Mouse (Mus musculus) bone marrow macrophage, adult 2 months (primary cell): ENCODE data around the gene Riox2. TPM values are rescaled to one million over a fixed set of nuclear protein-coding genes. Genes with fewer than 3 reads are reported as not detected.
A peak's percentile ranks its signal among the peaks of the same experiment; 100 is the strongest.

ENCODE experiments used
- H3K27ac ChIP-seq: 2 replicates; pipeline ENCODE4 v1.5.1; 2012; ENCODE audit warnings: low read depth, low read length; ENCODE audit not compliant: insufficient read depth
- H3K4me1 ChIP-seq: 2 replicates; pipeline ENCODE4 v1.6.1; 2012; ENCODE audit warnings: low read length; ENCODE audit not compliant: control insufficient read depth, insufficient read depth
- H3K4me3 ChIP-seq: 2 replicates; pipeline ENCODE4 v1.5.1; 2012; ENCODE audit warnings: mild to moderate bottlenecking, low read length, moderate library complexity; ENCODE audit not compliant: insufficient read depth
- CTCF ChIP-seq: IDR thresholded peaks from 2 replicates; pipeline ENCODE4 v1.5.1; 2012; ENCODE audit warnings: low read depth, mild to moderate bottlenecking, low read length, moderate library complexity
- POLR2A ChIP-seq: IDR thresholded peaks from 2 replicates; pipeline ENCODE4 v1.6.1; 2012; ENCODE audit warnings: mild to moderate bottlenecking, low read depth, low read length, borderline replicate concordance
- polyA plus RNA-seq: library from polyadenylated mRNA; stranded (reverse); fragments of >200 nt; gene quantifications from 2 replicates; pipeline ENCODE4 v1.2.4, GENCODE M21; 2012; ENCODE audit not compliant: missing spikeins, insufficient read depth, insufficient read length

Gene Riox2
- polyA plus RNA-seq, 1 experiment = 17.1 TPM

DNA sequence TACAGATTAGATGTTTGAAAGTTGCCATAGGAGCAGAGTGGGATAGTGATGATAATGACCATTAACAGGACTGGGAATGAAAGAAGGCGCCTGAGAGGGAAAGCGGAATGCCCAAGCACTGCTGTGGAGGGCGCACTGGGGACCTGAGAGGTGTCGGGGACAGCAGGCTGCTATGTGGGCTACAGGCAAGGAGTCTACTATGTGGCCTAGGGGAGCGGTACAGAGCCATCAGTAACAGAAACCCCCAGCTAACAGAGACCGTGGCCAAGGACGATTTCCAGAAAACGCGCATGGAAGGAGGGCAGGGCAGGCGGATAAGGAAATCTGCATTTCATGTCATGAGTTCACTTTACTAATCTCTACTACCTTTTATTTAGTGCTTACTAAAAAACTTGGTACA, 45.4 kb downstream of the Riox2 start:
- peak overlapping the region; percentile 98 for H3K27ac ChIP-seq
- H3K4me3 ChIP-seq = peak overlapping the region; percentile 60
- TF ChIP-seq POLR2A (no peak), CTCF (no peak)
- peaks cover 19% of the 10 kb centered on the region for H3K4me1 ChIP-seq

DNA sequence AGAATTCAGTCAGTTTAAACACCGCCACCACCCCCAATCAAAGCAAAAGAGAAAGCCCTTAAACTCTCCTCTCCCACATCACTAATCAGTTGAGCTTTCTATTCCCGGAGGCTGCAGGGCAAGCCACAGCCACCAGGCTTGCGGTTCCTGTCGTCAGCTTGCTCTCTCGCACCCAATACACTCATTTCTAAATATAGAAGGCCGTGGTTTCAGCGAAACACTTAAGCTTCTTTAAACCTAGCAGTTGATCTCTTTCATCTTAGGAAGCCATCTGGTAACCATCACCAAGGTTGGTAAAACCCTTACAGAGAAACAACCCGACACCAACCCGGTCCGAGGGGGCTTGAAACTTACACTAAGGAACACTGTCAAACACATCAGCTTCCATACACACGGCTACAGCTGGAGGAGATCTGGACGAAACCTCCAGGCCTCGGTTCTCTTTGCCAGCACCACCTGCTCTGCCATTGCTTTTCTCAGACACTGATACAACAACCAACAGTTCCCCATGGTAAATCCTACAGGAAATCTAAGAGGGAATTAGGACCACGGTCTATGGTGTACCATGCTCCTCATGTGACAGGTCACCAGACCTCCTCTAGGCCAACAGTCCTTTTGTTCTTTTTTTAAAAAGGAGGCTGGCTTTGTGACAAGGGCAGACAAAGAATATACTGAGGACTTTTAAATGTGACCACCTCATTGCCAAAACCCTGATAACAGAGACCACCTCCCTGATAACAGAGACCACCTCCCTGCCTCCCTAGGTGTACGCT, 46.1 kb downstream of the Riox2 start:
- H3K4me1 ChIP-seq = peaks cover 19% of the 10 kb centered on the region
- peak overlapping the region; percentile 98 for H3K27ac ChIP-seq
- TF ChIP-seq POLR2A (no peak), CTCF (no peak)
- peak overlapping the region; percentile 60 for H3K4me3 ChIP-seq

- H3K27ac ChIP-seq = peak overlapping the region; percentile 60
- peak overlapping the region; percentile 22 for H3K4me3 ChIP-seq
- TF ChIP-seq POLR2A (no peak), CTCF (no peak)
- peaks cover 18% of the 10 kb centered on the region for H3K4me1 ChIP-seq
These were observed 50.3 kb downstream of the Riox2 start for GRCm38 (mm10) chr16:59521752-59522423.

DNA sequence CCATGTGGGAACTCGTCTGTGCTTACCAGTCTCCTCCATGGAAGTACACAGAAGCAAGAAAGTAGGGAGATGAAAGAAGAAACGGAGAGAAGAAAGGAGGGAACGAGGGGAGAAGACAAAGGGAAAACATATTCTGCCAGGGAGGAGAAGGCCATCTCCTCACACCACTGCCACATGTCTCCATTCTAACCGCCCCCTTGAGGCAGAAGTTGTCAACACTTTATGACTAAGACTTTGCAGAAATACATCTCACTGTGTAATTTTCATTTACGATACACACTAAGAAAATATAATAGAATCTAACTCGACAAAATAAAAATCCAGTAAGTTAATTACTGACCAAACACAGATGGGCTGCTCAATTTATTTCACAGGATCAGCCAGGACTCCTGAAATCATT, 55.4 kb downstream of the Riox2 start:
- H3K4me3 ChIP-seq = no peak overlapping the region

GRCm38 (mm10) chr16:59529570-59529969, 58.0 kb downstream of the Riox2 start:
- Histone ChIP-seq H3K4me3 (no peak overlapping the region), H3K27ac (no peak overlapping the region), H3K4me1 (0 out of 2 replicates have a peak, but pooled peaks cover 4% of the 10 kb centered on the region)
- no peak for TF ChIP-seq POLR2A
- no peak for TF ChIP-seq CTCF

More for the DNA sequence above, 55.4 kb downstream of the Riox2 start:
- H3K4me1 ChIP-seq = peaks cover 2% of the 10 kb centered on the region; the same call in 1 of the 2 replicates
- TF ChIP-seq CTCF (no peak), POLR2A (no peak)
- no peak overlapping the region for H3K27ac ChIP-seq

DNA sequence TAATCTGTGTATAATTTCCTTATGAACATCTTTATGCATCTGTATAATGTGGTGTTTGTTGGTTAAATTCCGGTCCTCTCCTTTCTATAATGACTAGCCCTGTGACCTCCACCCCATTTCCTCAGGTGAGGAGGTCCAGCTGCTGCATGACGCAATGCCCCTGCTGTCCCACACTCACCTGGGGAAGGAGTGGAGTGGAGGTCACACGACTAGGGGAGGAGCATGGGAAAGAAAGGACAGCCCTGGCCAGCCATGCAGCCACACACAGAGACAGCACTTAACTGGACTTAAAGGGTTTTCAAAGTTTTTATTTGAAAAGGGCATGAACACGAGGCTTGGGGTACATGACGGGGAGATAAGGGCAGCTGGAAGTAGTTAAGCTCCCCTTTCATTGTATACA, 59.7 kb downstream of the Riox2 start:
- Histone ChIP-seq H3K4me3 (no peak overlapping the region), H3K27ac (no peak overlapping the region), H3K4me1 (0 out of 2 replicates have a peak, but pooled peaks cover 4% of the 10 kb centered on the region)
- TF ChIP-seq POLR2A (no peak), CTCF (no peak)

GRCm38 (mm10) chr16:59532561-59532960, 61.0 kb downstream of the Riox2 start:
- Histone ChIP-seq H3K4me3 (no peak overlapping the region), H3K4me1 (0 out of 2 replicates have a peak, but pooled peaks cover 4% of the 10 kb centered on the region), H3K27ac (no peak overlapping the region)
- TF ChIP-seq POLR2A = no peak

GRCm38 (mm10) chr16:59534349-59534748, 62.8 kb downstream of the Riox2 start:
- Histone ChIP-seq H3K4me3 (no peak overlapping the region), H3K27ac (no peak overlapping the region), H3K4me1 (0 out of 2 replicates have a peak, but pooled peaks cover 4% of the 10 kb centered on the region)
- TF ChIP-seq CTCF = no peak
- no peak for TF ChIP-seq POLR2A

DNA sequence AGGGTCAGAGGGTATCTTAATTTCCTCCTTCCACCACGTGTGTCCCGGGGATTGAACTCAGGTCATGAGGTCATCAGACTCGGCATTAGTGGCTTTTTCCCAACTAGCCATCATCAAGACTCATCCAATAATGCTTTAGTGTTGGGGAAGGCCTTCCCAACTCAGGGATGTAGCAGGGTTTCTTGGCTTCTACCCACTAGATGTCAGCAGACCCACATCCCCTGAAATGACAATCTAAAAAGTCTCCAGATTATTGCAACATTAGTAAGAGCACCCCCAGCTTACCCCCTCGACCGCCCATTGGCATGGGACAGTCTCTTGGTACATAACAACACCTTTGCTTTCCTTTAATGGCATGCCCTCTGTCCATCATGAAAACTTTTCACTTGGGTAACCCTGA, 64.1 kb downstream of the Riox2 start:
- H3K27ac ChIP-seq = no peak overlapping the region
- TF ChIP-seq POLR2A = no peak
- no peak for TF ChIP-seq CTCF
- H3K4me1 ChIP-seq = 0 out of 2 replicates have a peak, but pooled peaks cover 4% of the 10 kb centered on the region
- H3K4me3 ChIP-seq = no peak overlapping the region

GRCm38 (mm10) chr16:59540944-59541343, 69.4 kb downstream of the Riox2 start:
- TF ChIP-seq POLR2A = no peak
- TF ChIP-seq CTCF = no peak

GRCm38 (mm10) chr16:59541382-59541781, 69.8 kb downstream of the Riox2 start:
- Histone ChIP-seq H3K4me3 (no peak overlapping the region), H3K27ac (no peak overlapping the region), H3K4me1 (no peaks in the 10 kb centered on the region)
- no peak for TF ChIP-seq POLR2A
- TF ChIP-seq CTCF = no peak

More at GRCm38 (mm10) chr16:59540944-59541343, 69.4 kb downstream of the Riox2 start:
- Histone ChIP-seq H3K4me1 (no peaks in the 10 kb centered on the region), H3K4me3 (no peak overlapping the region), H3K27ac (no peak overlapping the region)

Other genes with a start within 250 kb of the Riox2 start
- gene Olfr201, start 199.1 kb upstream of the Riox2 start, polyA plus RNA-seq = not detected in 2 replicates
- gene Olfr202, start 185.0 kb upstream of the Riox2 start, polyA plus RNA-seq = not detected in 2 replicates
- not detected in 2 replicates for gene Olfr203, start 172.9 kb upstream of the Riox2 start, polyA plus RNA-seq
- 0.20 TPM in 1 of 2 replicates, not detected in the other for gene Olfr204, start 153.5 kb upstream of the Riox2 start, polyA plus RNA-seq
- not detected in 2 replicates for gene Olfr205, start 140.6 kb upstream of the Riox2 start, polyA plus RNA-seq
- not detected in 2 replicates for gene Olfr206, start 122.5 kb upstream of the Riox2 start, polyA plus RNA-seq
- not detected in 2 replicates for gene Olfr209, start 107.8 kb upstream of the Riox2 start, polyA plus RNA-seq
- gene Gabrr3, start 64.4 kb upstream of the Riox2 start, polyA plus RNA-seq = not detected in 2 replicates
- 21.4 and 25.8 TPM in 2 replicates for gene Crybg3, start 129.2 kb downstream of the Riox2 start, polyA plus RNA-seq
- 12.0 and 12.8 TPM in 2 replicates for gene Arl6, start 167.6 kb downstream of the Riox2 start, polyA plus RNA-seq